Mouse (Mus musculus): ENCODE results near the gene P2rx3. TPM values are rescaled to one million over a fixed set of nuclear protein-coding genes. Genes with fewer than 3 reads are reported as not detected.

P2rx3 gene
- polyA plus RNA-seq, 1 experiment, result 0.30 TPM

GRCm38 (mm10) chr2:85027281-85027680 lies 10.0 kb downstream of the P2rx3 start:
- no peaks in the 10 kb centered on the region for H3K79me2 ChIP-seq (ENCODE audit: control insufficient read depth, insufficient read depth)
- no peak for TF ChIP-seq CEBPB (IDR thresholded peaks at IDR 0.05; ENCODE audit: low read depth)
- TF ChIP-seq FOSL1 (IDR thresholded peaks at IDR 0.05; ENCODE audit: insufficient read depth, low read length, poor library complexity, severe bottlenecking), result no peak
- TF ChIP-seq USF1 (IDR thresholded peaks at IDR 0.05; ENCODE audit: low read depth), result no peak
- TF ChIP-seq MAX (IDR thresholded peaks at IDR 0.05), result no peak
- no peak for TF ChIP-seq MYOD1 (IDR thresholded peaks at IDR 0.05; ENCODE audit: control insufficient read depth, insufficient read length, low read depth)
- no peak for TF ChIP-seq MYOG (IDR thresholded peaks at IDR 0.05; ENCODE audit: control insufficient read depth, extremely low read depth, insufficient read length)
- no peak for TF ChIP-seq CTCF (IDR thresholded peaks at IDR 0.05; ENCODE audit: control insufficient read depth, insufficient read depth, insufficient read length)
- peaks cover 13% of the 10 kb centered on the region for H3K27me3 ChIP-seq (ENCODE audit: control insufficient read depth, insufficient read depth, insufficient read length)
- no peaks in the 10 kb centered on the region for H3K36me3 ChIP-seq (ENCODE audit: control insufficient read depth, insufficient read depth)
- no peak overlapping the region for H3ac ChIP-seq (ENCODE audit: control insufficient read depth, insufficient read length, low read depth)
- H3K4me3 ChIP-seq (ENCODE audit: insufficient read depth, poor library complexity, severe bottlenecking), result no peak overlapping the region
- H3K79me3 ChIP-seq (ENCODE audit: low read depth), result no peaks in the 10 kb centered on the region

GRCm38 (mm10) chr2:85026178-85026577 lies 11.1 kb downstream of the P2rx3 start:
- TF ChIP-seq MYOG (IDR thresholded peaks at IDR 0.05; ENCODE audit: control insufficient read depth, extremely low read depth, insufficient read length) (no peak), CEBPB (IDR thresholded peaks at IDR 0.05; ENCODE audit: low read depth) (no peak), USF1 (IDR thresholded peaks at IDR 0.05; ENCODE audit: low read depth) (no peak), MAX (IDR thresholded peaks at IDR 0.05) (no peak), MYOD1 (IDR thresholded peaks at IDR 0.05; ENCODE audit: control insufficient read depth, insufficient read length, low read depth) (no peak), FOSL1 (IDR thresholded peaks at IDR 0.05; ENCODE audit: insufficient read depth, low read length, poor library complexity, severe bottlenecking) (no peak), CTCF (IDR thresholded peaks at IDR 0.05; ENCODE audit: control insufficient read depth, insufficient read depth, insufficient read length) (no peak)
- H3ac ChIP-seq (ENCODE audit: control insufficient read depth, insufficient read length, low read depth), result no peak overlapping the region
- no peak overlapping the region for H3K4me3 ChIP-seq (ENCODE audit: insufficient read depth, poor library complexity, severe bottlenecking)
- H3K79me3 ChIP-seq (ENCODE audit: low read depth), result no peaks in the 10 kb centered on the region
- H3K79me2 ChIP-seq (ENCODE audit: control insufficient read depth, insufficient read depth), result no peaks in the 10 kb centered on the region
- no peaks in the 10 kb centered on the region for H3K36me3 ChIP-seq (ENCODE audit: control insufficient read depth, insufficient read depth)
- peaks cover 13% of the 10 kb centered on the region for H3K27me3 ChIP-seq (ENCODE audit: control insufficient read depth, insufficient read depth, insufficient read length)

- Histone ChIP-seq H3K36me3 (ENCODE audit: control insufficient read depth, insufficient read depth) (no peaks in the 10 kb centered on the region), H3ac (ENCODE audit: control insufficient read depth, insufficient read length, low read depth) (no peak overlapping the region), H3K79me3 (ENCODE audit: low read depth) (no peaks in the 10 kb centered on the region), H3K4me3 (ENCODE audit: insufficient read depth, poor library complexity, severe bottlenecking) (no peak overlapping the region), H3K79me2 (ENCODE audit: control insufficient read depth, insufficient read depth) (no peaks in the 10 kb centered on the region), H3K27me3 (ENCODE audit: control insufficient read depth, insufficient read depth, insufficient read length) (peaks cover 7% of the 10 kb centered on the region)
- no peak for TF ChIP-seq MYOG (IDR thresholded peaks at IDR 0.05; ENCODE audit: control insufficient read depth, extremely low read depth, insufficient read length)
- no peak for TF ChIP-seq USF1 (IDR thresholded peaks at IDR 0.05; ENCODE audit: low read depth)
- peak; percentile 58 for TF ChIP-seq CTCF (IDR thresholded peaks at IDR 0.05; ENCODE audit: control insufficient read depth, insufficient read depth, insufficient read length)
These were observed 15.2 kb downstream of the P2rx3 start for GRCm38 (mm10) chr2:85022043-85022442.

- H3K36me3 ChIP-seq (ENCODE audit: control insufficient read depth, insufficient read depth), result no peaks in the 10 kb centered on the region
- H3ac ChIP-seq (ENCODE audit: control insufficient read depth, insufficient read length, low read depth), result no peak overlapping the region
- no peaks in the 10 kb centered on the region for H3K27me3 ChIP-seq (ENCODE audit: control insufficient read depth, insufficient read depth, insufficient read length)
- no peak overlapping the region for H3K4me3 ChIP-seq (ENCODE audit: insufficient read depth, poor library complexity, severe bottlenecking)
- no peaks in the 10 kb centered on the region for H3K79me2 ChIP-seq (ENCODE audit: control insufficient read depth, insufficient read depth)
- TF ChIP-seq FOSL1 (IDR thresholded peaks at IDR 0.05; ENCODE audit: insufficient read depth, low read length, poor library complexity, severe bottlenecking) (no peak), CEBPB (IDR thresholded peaks at IDR 0.05; ENCODE audit: low read depth) (no peak), CTCF (IDR thresholded peaks at IDR 0.05; ENCODE audit: control insufficient read depth, insufficient read depth, insufficient read length) (no peak), MAX (IDR thresholded peaks at IDR 0.05) (no peak), MYOG (IDR thresholded peaks at IDR 0.05; ENCODE audit: control insufficient read depth, extremely low read depth, insufficient read length) (no peak), USF1 (IDR thresholded peaks at IDR 0.05; ENCODE audit: low read depth) (no peak), MYOD1 (IDR thresholded peaks at IDR 0.05; ENCODE audit: control insufficient read depth, insufficient read length, low read depth) (no peak)
- H3K79me3 ChIP-seq (ENCODE audit: low read depth), result no peaks in the 10 kb centered on the region
These were observed 22.7 kb downstream of the P2rx3 start for GRCm38 (mm10) chr2:85014588-85014982.

GRCm38 (mm10) chr2:85013826-85014587 lies 23.3 kb downstream of the P2rx3 start:
- TF ChIP-seq CEBPB (IDR thresholded peaks at IDR 0.05; ENCODE audit: low read depth), result no peak
- no peak for TF ChIP-seq MAX (IDR thresholded peaks at IDR 0.05)
- no peak for TF ChIP-seq USF1 (IDR thresholded peaks at IDR 0.05; ENCODE audit: low read depth)
- no peak for TF ChIP-seq MYOD1 (IDR thresholded peaks at IDR 0.05; ENCODE audit: control insufficient read depth, insufficient read length, low read depth)
- TF ChIP-seq MYOG (IDR thresholded peaks at IDR 0.05; ENCODE audit: control insufficient read depth, extremely low read depth, insufficient read length), result no peak
- TF ChIP-seq CTCF (IDR thresholded peaks at IDR 0.05; ENCODE audit: control insufficient read depth, insufficient read depth, insufficient read length), result no peak
- no peak for TF ChIP-seq FOSL1 (IDR thresholded peaks at IDR 0.05; ENCODE audit: insufficient read depth, low read length, poor library complexity, severe bottlenecking)
- H3ac ChIP-seq (ENCODE audit: control insufficient read depth, insufficient read length, low read depth), result no peak overlapping the region
- H3K4me3 ChIP-seq (ENCODE audit: insufficient read depth, poor library complexity, severe bottlenecking), result no peak overlapping the region
- no peaks in the 10 kb centered on the region for H3K27me3 ChIP-seq (ENCODE audit: control insufficient read depth, insufficient read depth, insufficient read length)
- no peaks in the 10 kb centered on the region for H3K79me3 ChIP-seq (ENCODE audit: low read depth)
- no peaks in the 10 kb centered on the region for H3K79me2 ChIP-seq (ENCODE audit: control insufficient read depth, insufficient read depth)
- no peaks in the 10 kb centered on the region for H3K36me3 ChIP-seq (ENCODE audit: control insufficient read depth, insufficient read depth)

Measured in C2C12 (cell line).